Mouse (Mus musculus): Measurements from ENCODE around the gene Amotl2. TPM values are rescaled to one million over a fixed set of nuclear protein-coding genes. Genes with fewer than 3 reads are reported as not detected.

The Amotl2 gene
- total and polyA plus RNA-seq, 3 experiments: 25.9 to 66.3 (median 56.5) TPM

GRCm38 (mm10) chr9:102735996-102736395 lies 19.5 kb downstream of the Amotl2 start:
- no peak for TF ChIP-seq CTCF (IDR thresholded peaks at IDR 0.05)
- no peak for TF ChIP-seq EP300 (IDR thresholded peaks at IDR 0.05; ENCODE audit: insufficient read depth, low read depth, low read length)
- TF ChIP-seq POLR2A (IDR thresholded peaks at IDR 0.05; ENCODE audit: insufficient read depth, low read depth, low read length): no peak
- 41% methylated on average over 1 of the region's 1 CpGs for WGBS
- H3K9ac ChIP-seq (ENCODE audit: low read depth, low read length): no peak overlapping the region
- no peak overlapping the region for H3K27ac ChIP-seq
- H3K79me2 ChIP-seq (replicated peaks; ENCODE audit: control insufficient read depth, insufficient read depth, low read length): no peaks in the 10 kb centered on the region
- peaks cover 16% of the 10 kb centered on the region for H3K36me3 ChIP-seq (ENCODE audit: control insufficient read depth, insufficient read depth, low read length)
- H3K27me3 ChIP-seq (ENCODE audit: control insufficient read depth, insufficient read depth, low read length): no peaks in the 10 kb centered on the region
- no peak overlapping the region for H3K4me3 ChIP-seq
- no peak for DNase-seq
- H3K4me1 ChIP-seq (ENCODE audit: control insufficient read depth, insufficient read depth, low read length): peaks cover 5% of the 10 kb centered on the region; the same call in 1 of the 2 replicates
- intact Hi-C loops (cut with DNase I): no loop called here

GRCm38 (mm10) chr9:102737405-102737804 lies 20.9 kb downstream of the Amotl2 start:
- no peak overlapping the region for H3K27ac ChIP-seq
- WGBS: 58% methylated on average over 1 of the region's 1 CpGs
- DNase-seq: no peak
- no peak overlapping the region for H3K9ac ChIP-seq (ENCODE audit: low read depth, low read length)
- intact Hi-C loops (cut with DNase I): no loop called here
- H3K79me2 ChIP-seq (replicated peaks; ENCODE audit: control insufficient read depth, insufficient read depth, low read length): no peaks in the 10 kb centered on the region
- peaks cover 2% of the 10 kb centered on the region; the same call in 1 of the 2 replicates for H3K4me1 ChIP-seq (ENCODE audit: control insufficient read depth, insufficient read depth, low read length)
- H3K4me3 ChIP-seq: no peak overlapping the region
- peaks cover 4% of the 10 kb centered on the region for H3K36me3 ChIP-seq (ENCODE audit: control insufficient read depth, insufficient read depth, low read length)
- H3K27me3 ChIP-seq (ENCODE audit: control insufficient read depth, insufficient read depth, low read length): no peaks in the 10 kb centered on the region
- TF ChIP-seq CTCF (IDR thresholded peaks at IDR 0.05) (no peak), EP300 (IDR thresholded peaks at IDR 0.05; ENCODE audit: insufficient read depth, low read depth, low read length) (no peak), POLR2A (IDR thresholded peaks at IDR 0.05; ENCODE audit: insufficient read depth, low read depth, low read length) (no peak)

- no peaks in the 10 kb centered on the region for H3K36me3 ChIP-seq (ENCODE audit: control insufficient read depth, insufficient read depth, low read length)
- no peak overlapping the region for H3K27ac ChIP-seq
- DNase-seq: peak in 1 of 2 experiments; percentile 41
- no peak for TF ChIP-seq CTCF (IDR thresholded peaks at IDR 0.05)
- no peak for TF ChIP-seq POLR2A (IDR thresholded peaks at IDR 0.05; ENCODE audit: insufficient read depth, low read depth, low read length)
- no peaks in the 10 kb centered on the region for H3K79me2 ChIP-seq (replicated peaks; ENCODE audit: control insufficient read depth, insufficient read depth, low read length)
- peaks cover 4% of the 10 kb centered on the region for H3K4me1 ChIP-seq (ENCODE audit: control insufficient read depth, insufficient read depth, low read length)
- H3K4me3 ChIP-seq: no peak overlapping the region
- 44% methylated on average over 5 of the region's 5 CpGs for WGBS
- no peak overlapping the region for H3K9ac ChIP-seq (ENCODE audit: low read depth, low read length)
- H3K27me3 ChIP-seq (ENCODE audit: control insufficient read depth, insufficient read depth, low read length): no peaks in the 10 kb centered on the region
- intact Hi-C loops (cut with DNase I): no loop called here
These were observed 30.3 kb downstream of the Amotl2 start for GRCm38 (mm10) chr9:102746753-102747152.

- TF ChIP-seq EP300 (IDR thresholded peaks at IDR 0.05; ENCODE audit: insufficient read depth, low read depth, low read length): no peak
- TF ChIP-seq CTCF (IDR thresholded peaks at IDR 0.05): no peak
- no peak for TF ChIP-seq POLR2A (IDR thresholded peaks at IDR 0.05; ENCODE audit: insufficient read depth, low read depth, low read length)
- Histone ChIP-seq H3K27me3 (ENCODE audit: control insufficient read depth, insufficient read depth, low read length) (no peaks in the 10 kb centered on the region), H3K79me2 (replicated peaks; ENCODE audit: control insufficient read depth, insufficient read depth, low read length) (no peaks in the 10 kb centered on the region), H3K9ac (ENCODE audit: low read depth, low read length) (no peak overlapping the region), H3K4me3 (no peak overlapping the region), H3K27ac (no peak overlapping the region), H3K4me1 (ENCODE audit: control insufficient read depth, insufficient read depth, low read length) (peaks cover 4% of the 10 kb centered on the region), H3K36me3 (ENCODE audit: control insufficient read depth, insufficient read depth, low read length) (no peaks in the 10 kb centered on the region)
- 54% methylated on average over 5 of the region's 5 CpGs for WGBS
- no peak for DNase-seq
- intact Hi-C loops (cut with DNase I): no loop called here
These were observed 31.4 kb downstream of the Amotl2 start for GRCm38 (mm10) chr9:102747902-102748301.

GRCm38 (mm10) chr9:102749216-102749615 lies 32.7 kb downstream of the Amotl2 start:
- intact Hi-C loops (cut with DNase I): no loop called here
- Histone ChIP-seq H3K4me1 (ENCODE audit: control insufficient read depth, insufficient read depth, low read length) (peaks cover 4% of the 10 kb centered on the region), H3K9ac (ENCODE audit: low read depth, low read length) (no peak overlapping the region), H3K27ac (no peak overlapping the region), H3K4me3 (no peak overlapping the region), H3K79me2 (replicated peaks; ENCODE audit: control insufficient read depth, insufficient read depth, low read length) (no peaks in the 10 kb centered on the region), H3K36me3 (ENCODE audit: control insufficient read depth, insufficient read depth, low read length) (no peaks in the 10 kb centered on the region), H3K27me3 (ENCODE audit: control insufficient read depth, insufficient read depth, low read length) (no peaks in the 10 kb centered on the region)
- TF ChIP-seq POLR2A (IDR thresholded peaks at IDR 0.05; ENCODE audit: insufficient read depth, low read depth, low read length) (no peak), CTCF (IDR thresholded peaks at IDR 0.05) (no peak), EP300 (IDR thresholded peaks at IDR 0.05; ENCODE audit: insufficient read depth, low read depth, low read length) (no peak)
- WGBS: 90% methylated on average over 11 of the region's 11 CpGs
- DNase-seq: no peak

GRCm38 (mm10) chr9:102751632-102752303 lies 35.3 kb downstream of the Amotl2 start:
- 86% methylated on average over 5 of the region's 5 CpGs for WGBS
- no peak for DNase-seq
- Histone ChIP-seq H3K36me3 (ENCODE audit: control insufficient read depth, insufficient read depth, low read length) (no peaks in the 10 kb centered on the region), H3K4me1 (ENCODE audit: control insufficient read depth, insufficient read depth, low read length) (peaks cover 11% of the 10 kb centered on the region), H3K27ac (no peak overlapping the region), H3K27me3 (ENCODE audit: control insufficient read depth, insufficient read depth, low read length) (no peaks in the 10 kb centered on the region), H3K4me3 (no peak overlapping the region), H3K9ac (ENCODE audit: low read depth, low read length) (no peak overlapping the region), H3K79me2 (replicated peaks; ENCODE audit: control insufficient read depth, insufficient read depth, low read length) (no peaks in the 10 kb centered on the region)
- intact Hi-C loops (cut with DNase I): no loop called here
- TF ChIP-seq POLR2A (IDR thresholded peaks at IDR 0.05; ENCODE audit: insufficient read depth, low read depth, low read length) (no peak), EP300 (IDR thresholded peaks at IDR 0.05; ENCODE audit: insufficient read depth, low read depth, low read length) (no peak), CTCF (IDR thresholded peaks at IDR 0.05) (no peak)
